Comparison of ENCODE assay signal across 8 mouse cellular contexts in genomic region chr7:4619979-4620378, GRCm38 (mm10). TPM values are rescaled to one million over a fixed set of nuclear protein-coding genes. Genes with fewer than 3 reads are reported as not detected.
DNase-seq lines count a peak whose midpoint lies in the region; ATAC-seq and TF ChIP-seq lines count a peak whose summit lies in the region.

No protein-coding gene starts in this region.

- TF ChIP-seq POLR2A in kidney, adult 2 months (IDR thresholded peaks at IDR 0.05; ENCODE audit: low read depth, low read length): no peak

- no peak for ATAC-seq in kidney, embryonic 15.5 days (replicated peaks; ENCODE audit: low FRiP score)
- ATAC-seq in embryonic facial prominence, embryonic 14.5 days (ENCODE audit: low read depth): no peak

- DNase-seq in kidney, adult 2 months: peak; percentile 32
- peak; percentile 86 for DNase-seq in NIH3T3 (ENCODE audit: low read depth)
- peak; percentile 81 for DNase-seq in embryonic facial prominence, embryonic 14.5 days (ENCODE audit: low spot score)
- peak; percentile 31 for DNase-seq in lung, postnatal 36 days
- DNase-seq in frontal cortex, postnatal 10 days (ENCODE audit: low spot score in 2 of 2): no peak
- DNase-seq in gastrocnemius, adult 18-20 months (ENCODE audit: low spot score): no peak
- no peak for DNase-seq in left cerebral cortex, adult 11 months (ENCODE audit: low spot score)

- H3K27me3 ChIP-seq in kidney, adult 2 months (replicated peaks; ENCODE audit: control insufficient read depth, insufficient read depth, low read length): no peaks in the 10 kb centered on the region
- no peaks in the 10 kb centered on the region for H3K27me3 ChIP-seq in kidney, embryonic 15.5 days
- no peaks in the 10 kb centered on the region for H3K27me3 ChIP-seq in embryonic facial prominence, embryonic 14.5 days (replicated peaks; ENCODE audit: control insufficient read depth, insufficient read depth, low read length)

- H3K27ac ChIP-seq in kidney, adult 2 months (ENCODE audit: insufficient read depth, low read depth, low read length): no peak overlapping the region
- no peak overlapping the region for H3K27ac ChIP-seq in kidney, embryonic 15.5 days
- no peak overlapping the region for H3K27ac ChIP-seq in embryonic facial prominence, embryonic 14.5 days (replicated peaks; ENCODE audit: low read depth, low read length)

- H3K9ac ChIP-seq in kidney, embryonic 15.5 days: no peak overlapping the region
- H3K9ac ChIP-seq in embryonic facial prominence, embryonic 14.5 days (ENCODE audit: low read depth, low read length): no peak overlapping the region

- H3K4me3 ChIP-seq in kidney, adult 2 months (ENCODE audit: insufficient read depth, low read depth, low read length): no peak overlapping the region
- H3K4me3 ChIP-seq in kidney, embryonic 15.5 days (replicated peaks): no peak overlapping the region
- no peak overlapping the region for H3K4me3 ChIP-seq in embryonic facial prominence, embryonic 14.5 days (ENCODE audit: low read depth, low read length)

- H3K4me1 ChIP-seq in kidney, adult 2 months (ENCODE audit: control insufficient read depth, insufficient read depth, low read length): no peaks in the 10 kb centered on the region
- H3K4me1 ChIP-seq in kidney, embryonic 15.5 days: peaks cover 4% of the 10 kb centered on the region; the same call in 1 of the 2 replicates
- no peaks in the 10 kb centered on the region for H3K4me1 ChIP-seq in embryonic facial prominence, embryonic 14.5 days (ENCODE audit: control insufficient read depth, insufficient read depth, low read length)

- H3K4me2 ChIP-seq in kidney, embryonic 15.5 days: no peak overlapping the region
- H3K4me2 ChIP-seq in embryonic facial prominence, embryonic 14.5 days (ENCODE audit: low read depth, low read length): no peak overlapping the region

- no peaks in the 10 kb centered on the region for H3K9me3 ChIP-seq in kidney, embryonic 15.5 days (replicated peaks)
- no peaks in the 10 kb centered on the region for H3K9me3 ChIP-seq in embryonic facial prominence, embryonic 14.5 days (ENCODE audit: control insufficient read depth, low read length)

- H3K36me3 ChIP-seq in kidney, adult 2 months (ENCODE audit: control insufficient read depth, insufficient read depth, low read length): no peaks in the 10 kb centered on the region
- no peaks in the 10 kb centered on the region for H3K36me3 ChIP-seq in kidney, embryonic 15.5 days
- no peaks in the 10 kb centered on the region for H3K36me3 ChIP-seq in embryonic facial prominence, embryonic 14.5 days (ENCODE audit: control insufficient read depth, insufficient read depth, low read length)

- TF ChIP-seq CTCF in kidney, adult 2 months (conservative IDR thresholded peaks at IDR 0.05; ENCODE audit: insufficient read depth, insufficient read length, low read depth, low read length): no peak

- WGBS in kidney, adult 2 months: 28% methylated on average over 1 of the region's 1 CpGs
- 31% methylated on average over 1 of the region's 1 CpGs for WGBS in kidney, embryonic 15.5 days
- 11% methylated on average over 1 of the region's 1 CpGs for WGBS in embryonic facial prominence, embryonic 14.5 days

RNA-seq across cellular contexts. Expression of gene Tmem86b, which starts 11.2 kb away (rescaled TPM):
- 83.0 and 86.5 TPM in 2 replicates for polyA plus RNA-seq in kidney, adult 2 months (2012; rRNA removed)
- polyA plus RNA-seq in kidney, embryonic 15.5 days (2015; fragmentation: Nextera tagmentation; extraction: Ambion mirVana): 1.5 and 1.6 TPM in 2 replicates
- polyA plus RNA-seq in embryonic facial prominence, embryonic 14.5 days (2014; fragmentation: Nextera tagmentation; extraction: Ambion mirVana): 1.0 and 1.2 TPM in 2 replicates
- total RNA-seq in gastrocnemius, adult 18-20 months (2021): 1 to 10 TPM; 2.3 to 2.6 TPM

RNA-seq across cellular contexts. Expression of gene Ptprh, which starts 16.1 kb away (rescaled TPM):
- 0.22 and 0.24 TPM in 2 replicates for polyA plus RNA-seq in kidney, adult 2 months (2012; rRNA removed)
- 0.08 TPM in 1 of 2 replicates, not detected in the other for polyA plus RNA-seq in kidney, embryonic 15.5 days (2015; fragmentation: Nextera tagmentation; extraction: Ambion mirVana)
- not detected in 2 replicates for polyA plus RNA-seq in embryonic facial prominence, embryonic 14.5 days (2014; fragmentation: Nextera tagmentation; extraction: Ambion mirVana)
- total RNA-seq in gastrocnemius, adult 18-20 months (2021): not detected

RNA-seq across cellular contexts. Expression of gene Ppp6r1, which starts 38.8 kb away (rescaled TPM):
- polyA plus RNA-seq in kidney, adult 2 months (2012; rRNA removed): 103 and 109 TPM in 2 replicates
- 7.4 and 7.8 TPM in 2 replicates for polyA plus RNA-seq in kidney, embryonic 15.5 days (2015; fragmentation: Nextera tagmentation; extraction: Ambion mirVana)
- polyA plus RNA-seq in embryonic facial prominence, embryonic 14.5 days (2014; fragmentation: Nextera tagmentation; extraction: Ambion mirVana): 7.1 and 7.7 TPM in 2 replicates
- 10 to 100 TPM; 45.8 to 46.6 TPM for total RNA-seq in gastrocnemius, adult 18-20 months (2021)

Comparison
In these comparisons a context has a peak if more than half of its experiments do, and no peak if none do; other contexts are left out.
1. RNA of gene Tmem86b, which starts 11.2 kb away (polyA plus RNA-seq): 83.0 to 86.5 TPM in kidney, adult 2 months; 1.5 to 1.6 TPM in kidney, embryonic 15.5 days and 1.0 to 1.2 TPM in embryonic facial prominence, embryonic 14.5 days; every median in the first group is over 10 times any median in the second.
2. RNA of gene Ppp6r1, which starts 38.8 kb away (polyA plus RNA-seq): 103 to 109 TPM in kidney, adult 2 months; 7.4 to 7.8 TPM in kidney, embryonic 15.5 days and 7.1 to 7.7 TPM in embryonic facial prominence, embryonic 14.5 days; every median in the first group is over 10 times any median in the second.
3. DNase-seq: peak in kidney, adult 2 months (single experiment), NIH3T3 (single experiment), embryonic facial prominence, embryonic 14.5 days (single experiment) and lung, postnatal 36 days (single experiment); none in frontal cortex, postnatal 10 days (0 of 2), gastrocnemius, adult 18-20 months (single experiment) and left cerebral cortex, adult 11 months (single experiment).